Mouse (Mus musculus) A20 (cell line): Measurements from ENCODE around the gene H2-Q6.
"Not testable (repeated sequence)": the region's sequence is repeated elsewhere in the genome, so short reads cannot be mapped to it uniquely, and the experiment has no call there.

Source experiments
- DNase-seq: peaks from one replicate; pipeline ENCODE4 v3.0.0-alpha.2; 2011; ENCODE audit warnings: low read depth, low spot score

H2-Q6 gene

DNA sequence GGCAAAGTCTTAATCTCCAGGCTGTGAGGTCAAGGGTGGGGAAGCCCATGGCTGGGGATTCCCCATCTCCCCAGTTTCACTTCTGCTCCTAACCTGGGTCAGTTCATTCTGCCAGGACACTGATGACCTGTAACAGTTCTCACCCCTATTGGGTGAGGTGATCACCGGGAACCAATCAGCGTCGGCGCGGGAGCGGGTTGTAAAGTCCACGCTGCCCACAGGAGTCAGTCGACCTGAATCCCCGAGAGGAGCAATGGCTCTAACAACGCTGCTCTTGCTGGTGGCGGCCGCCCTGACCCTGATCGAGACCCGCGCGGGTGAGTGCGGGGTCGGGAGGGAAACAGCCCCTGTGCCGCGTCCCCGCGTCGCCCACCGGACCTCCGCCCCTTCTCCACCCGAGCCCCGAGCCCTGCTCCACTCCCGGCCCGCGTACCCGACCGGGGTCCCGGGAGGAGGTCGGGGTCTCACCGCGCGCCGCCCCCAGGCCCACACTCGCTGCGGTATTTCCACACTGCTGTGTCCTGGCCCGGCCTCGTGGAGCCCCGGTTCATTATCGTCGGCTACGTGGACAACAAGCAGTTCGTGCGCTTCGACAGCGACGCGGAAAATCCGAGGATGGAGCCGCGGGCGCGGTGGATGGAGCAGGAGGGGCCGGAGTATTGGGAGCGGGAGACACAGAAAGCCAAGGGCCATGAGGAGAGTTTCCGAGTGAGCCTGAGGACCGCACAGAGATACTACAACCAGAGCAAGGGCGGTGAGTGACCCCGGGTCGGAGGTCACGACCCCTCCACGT, at the start of gene H2-Q6:
H2-Q6 (plus strand) TSS at position 227 of the 793 bp plus-strand sequence.
- peak; percentile 87 for DNase-seq

DNA sequence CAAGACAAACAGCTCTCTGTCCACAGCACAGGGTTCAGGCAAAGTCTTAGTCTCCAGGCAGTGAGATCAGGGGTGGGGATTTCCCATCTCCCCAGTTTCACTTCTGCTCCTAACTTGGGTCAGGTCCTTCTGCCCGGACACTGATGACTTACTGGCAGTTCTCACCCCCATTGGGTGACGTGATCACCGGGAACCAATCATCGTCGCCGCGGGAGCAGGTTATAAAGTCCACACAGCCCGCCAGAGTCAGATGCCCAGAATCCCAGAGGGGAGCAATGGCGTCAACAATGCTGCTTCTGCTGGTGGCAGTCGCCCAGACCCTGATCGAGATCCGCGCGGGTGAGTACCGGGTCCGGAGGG, 45.3 kb upstream of the H2-Q6 start, which contains the start of gene H2-Q4:
H2-Q4 (plus strand) TSS at position 249 of the 360 bp plus-strand sequence.
- peak; percentile 97 for DNase-seq

DNA sequence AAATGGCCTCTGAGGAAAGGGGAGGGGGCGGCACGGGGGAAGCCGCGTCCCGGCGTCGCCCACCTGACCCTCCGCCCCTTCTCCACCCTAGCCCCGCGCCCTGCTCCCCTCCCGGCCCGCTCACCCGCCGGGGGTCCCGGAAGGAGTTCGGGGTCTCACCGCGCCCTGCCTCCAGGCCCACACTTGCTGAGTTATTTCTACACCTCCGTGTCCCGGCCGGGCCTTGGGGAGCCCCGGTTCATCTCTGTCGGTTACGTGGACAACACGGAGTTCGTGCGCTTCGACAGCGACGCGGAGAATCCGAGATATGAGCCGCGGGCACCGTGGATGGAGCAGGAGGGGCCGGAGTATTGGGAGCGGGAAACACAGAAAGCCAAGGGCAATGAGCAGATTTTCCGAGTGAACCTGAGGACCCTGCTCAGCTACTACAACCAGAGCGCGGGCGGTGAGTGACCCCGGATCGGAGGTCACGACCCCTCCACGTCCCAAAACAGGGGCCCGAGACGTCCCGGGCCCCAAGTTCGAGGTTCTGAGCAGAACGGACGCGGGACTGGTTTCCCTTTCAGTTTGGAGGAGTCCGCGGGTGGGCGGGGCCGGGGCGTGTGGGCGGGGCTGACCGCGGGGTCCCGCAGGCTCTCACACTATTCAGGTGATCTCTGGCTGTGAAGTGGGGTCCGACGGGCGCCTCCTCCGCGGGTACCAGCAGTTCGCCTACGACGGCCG, 44.8 kb upstream of the H2-Q6 start:
- peak; percentile 85 for DNase-seq

DNA sequence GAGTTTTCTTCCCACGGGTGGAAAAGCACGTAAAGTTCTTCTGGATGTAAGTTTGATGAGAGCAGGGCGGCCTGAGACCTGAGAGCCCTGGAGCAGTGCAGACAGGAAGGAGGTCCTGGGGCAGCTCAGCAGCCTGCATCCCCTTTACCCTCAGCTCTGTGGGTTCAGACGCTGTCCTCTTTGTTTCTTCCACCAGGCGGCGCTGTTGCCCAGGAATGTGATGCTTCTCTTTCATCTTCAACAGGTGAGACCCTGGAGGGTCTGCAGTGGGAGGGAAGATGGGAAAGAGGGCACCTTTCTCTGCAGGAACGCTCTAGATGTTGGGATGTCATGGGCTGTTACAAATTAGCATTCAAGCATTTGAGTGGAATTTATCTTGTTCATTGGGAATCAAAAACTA, 34.9 kb upstream of the H2-Q6 start:
- peak; percentile 37 for DNase-seq

- not testable (repeated sequence) for DNase-seq
These were observed 32.0 kb upstream of the H2-Q6 start for GRCm38 (mm10) chr17:35392671-35393070.

DNA sequence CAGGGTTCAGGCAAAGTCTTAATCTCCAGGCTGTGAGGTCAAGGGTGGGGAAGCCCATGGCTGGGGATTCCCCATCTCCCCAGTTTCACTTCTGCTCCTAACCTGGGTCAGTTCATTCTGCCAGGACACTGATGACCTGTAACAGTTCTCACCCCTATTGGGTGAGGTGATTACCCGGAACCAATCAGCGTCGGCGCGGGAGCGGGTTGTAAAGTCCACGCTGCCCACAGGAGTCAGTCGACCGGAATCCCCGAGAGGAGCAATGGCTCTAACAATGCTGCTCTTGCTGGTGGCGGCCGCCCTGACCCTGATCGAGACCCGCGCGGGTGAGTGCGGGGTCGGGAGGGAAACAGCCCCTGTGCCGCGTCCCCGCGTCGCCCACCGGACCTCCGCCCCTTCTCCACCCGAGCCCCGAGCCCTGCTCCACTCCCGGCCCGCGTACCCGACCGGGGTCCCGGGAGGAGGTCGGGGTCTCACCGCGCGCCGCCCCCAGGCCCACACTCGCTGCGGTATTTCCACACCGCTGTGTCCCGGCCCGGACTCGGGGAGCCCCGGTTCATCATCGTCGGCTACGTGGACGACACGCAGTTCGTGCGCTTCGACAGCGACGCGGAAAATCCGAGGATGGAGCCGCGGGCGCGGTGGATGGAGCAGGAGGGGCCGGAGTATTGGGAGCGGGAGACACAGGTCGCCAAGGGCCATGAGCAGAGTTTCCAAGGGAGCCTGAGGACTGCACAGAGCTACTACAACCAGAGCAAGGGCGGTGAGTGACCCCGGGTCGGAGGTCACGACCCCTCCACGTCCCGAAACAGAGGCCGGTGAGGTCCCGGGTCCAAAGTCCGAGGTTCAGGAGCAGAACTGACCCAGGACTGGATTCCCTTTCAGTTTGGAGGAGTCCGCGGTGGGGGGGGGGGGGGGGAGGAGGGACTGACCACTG, 30.5 kb upstream of the H2-Q6 start:
- not testable (repeated sequence) for DNase-seq

DNA sequence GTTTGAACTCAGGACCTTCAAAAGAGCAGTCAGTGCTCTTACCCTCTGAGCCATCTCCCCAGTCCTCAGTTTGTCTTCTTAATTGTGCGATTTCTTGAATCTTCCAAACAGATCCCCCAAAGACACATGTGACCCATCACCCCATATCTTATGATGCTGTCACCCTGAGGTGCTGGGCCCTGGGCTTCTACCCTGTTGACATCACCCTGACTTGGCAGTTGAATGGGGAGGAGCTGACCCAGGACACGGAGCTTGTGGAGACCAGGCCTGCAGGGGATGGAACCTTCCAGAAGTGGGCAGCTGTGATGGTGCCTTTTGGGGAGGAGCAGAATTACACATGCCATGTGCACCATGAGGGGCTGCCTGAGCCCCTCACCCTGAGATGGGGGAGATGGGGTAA, 27.7 kb upstream of the H2-Q6 start:
- DNase-seq = peak; percentile 1

DNA sequence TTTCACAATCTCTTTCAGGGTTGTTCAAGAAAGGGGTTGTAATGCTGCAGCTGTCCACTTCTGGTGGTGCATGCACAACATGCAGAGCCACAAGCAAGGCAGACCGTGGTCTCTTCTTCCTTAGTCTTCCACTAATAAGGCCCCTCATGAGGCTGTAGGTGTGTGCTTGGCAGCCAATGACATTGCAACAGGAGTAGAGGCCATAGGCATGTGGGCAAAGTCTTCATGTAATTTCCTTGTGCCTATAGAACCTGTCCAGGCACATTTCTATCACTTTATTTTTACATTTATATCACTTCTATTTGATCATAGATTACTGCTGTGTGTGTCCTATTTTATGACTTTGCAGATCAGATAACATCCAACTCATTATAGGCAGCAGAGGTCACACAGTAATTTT, 11.6 kb upstream of the H2-Q6 start:
- not testable (repeated sequence) for DNase-seq

DNA sequence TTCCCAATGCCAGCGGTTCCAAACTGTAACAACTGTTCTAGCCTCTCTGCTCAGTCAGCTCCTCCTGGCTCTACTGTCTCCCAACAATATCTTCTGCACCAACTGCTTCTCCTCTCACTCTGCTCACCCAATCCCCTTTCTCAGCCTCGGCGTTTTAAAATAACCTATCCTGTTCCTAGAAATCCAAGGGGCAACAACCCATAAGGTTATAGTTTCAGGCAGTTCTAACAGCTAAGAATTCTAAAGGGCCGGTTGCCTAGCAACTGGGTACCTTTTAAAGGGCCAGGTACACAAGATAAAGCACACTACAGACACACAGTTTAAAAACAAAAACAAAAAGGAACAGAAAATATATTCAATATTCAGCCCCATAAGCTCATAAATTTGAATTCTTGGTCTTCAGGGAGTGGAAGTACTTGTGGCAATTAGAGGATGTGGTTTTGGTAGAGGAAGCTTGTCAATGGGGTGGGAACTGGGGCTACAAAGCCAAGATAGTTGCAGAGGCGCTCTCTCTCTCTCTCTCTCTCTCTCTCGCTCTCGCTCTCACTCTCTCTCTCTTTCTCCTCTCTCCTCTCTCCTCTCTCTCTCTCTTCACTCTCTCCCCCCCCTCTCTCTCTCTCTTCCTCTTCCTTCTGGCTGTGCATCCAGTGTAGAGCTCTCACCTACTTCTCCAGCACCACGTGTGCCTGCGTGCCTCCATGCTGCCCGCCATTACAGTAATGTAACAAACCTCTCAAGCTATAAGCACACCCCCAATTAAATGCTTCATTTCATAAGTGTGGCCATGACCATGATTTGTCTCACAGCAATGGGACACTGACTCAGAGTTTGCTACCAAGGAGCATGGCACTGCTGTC, 9.1 kb upstream of the H2-Q6 start:
- not testable (repeated sequence) for DNase-seq

- DNase-seq = no peak
These were observed 5.9 kb upstream of the H2-Q6 start for GRCm38 (mm10) chr17:35418772-35419171.

DNA sequence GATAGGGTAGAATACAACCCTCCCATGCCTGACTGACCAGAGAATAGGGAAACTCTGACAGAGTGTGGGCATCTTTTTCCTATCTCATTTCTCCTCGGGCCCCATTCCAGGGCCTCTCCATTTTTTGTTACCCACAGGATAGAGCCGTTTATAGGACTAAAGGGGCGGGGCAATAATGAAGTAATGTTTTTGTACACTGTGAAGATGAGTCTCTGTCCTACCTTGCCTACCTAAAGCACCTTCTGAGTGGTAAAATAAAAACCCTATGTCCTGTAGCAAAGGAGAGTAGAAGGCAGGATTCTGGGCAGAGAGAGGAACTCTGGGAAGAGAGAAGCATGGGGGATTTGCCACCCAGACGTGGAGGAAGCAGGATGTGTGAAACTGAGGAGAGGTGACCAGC, 5.1 kb upstream of the H2-Q6 start:
- not testable (repeated sequence) for DNase-seq

- peak; percentile 65 for DNase-seq
These were observed 4.3 kb upstream of the H2-Q6 start for GRCm38 (mm10) chr17:35420206-35420810.

GRCm38 (mm10) chr17:35421331-35421730, 3.3 kb upstream of the H2-Q6 start:
- DNase-seq = not testable (repeated sequence)

DNA sequence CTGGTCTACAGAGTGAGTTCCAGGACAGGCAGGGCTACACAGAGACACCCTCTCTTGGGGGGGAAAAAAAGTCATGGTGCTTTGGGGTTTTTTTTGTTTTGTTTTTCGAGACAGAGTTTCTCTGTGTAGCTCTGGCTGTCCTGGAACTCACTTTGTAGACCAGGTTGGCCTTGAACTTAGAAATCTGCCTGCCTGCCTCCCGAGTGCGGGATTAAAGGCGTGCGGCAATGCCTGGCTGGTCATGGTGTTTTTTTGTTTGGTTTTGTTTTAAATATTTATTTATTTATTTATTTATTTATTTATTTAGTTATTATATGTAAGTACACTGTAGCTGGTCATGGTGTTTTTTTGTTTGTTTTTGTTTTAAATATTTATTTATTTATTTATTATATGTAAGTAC, 2.3 kb upstream of the H2-Q6 start:
- not testable (repeated sequence) for DNase-seq

DNA sequence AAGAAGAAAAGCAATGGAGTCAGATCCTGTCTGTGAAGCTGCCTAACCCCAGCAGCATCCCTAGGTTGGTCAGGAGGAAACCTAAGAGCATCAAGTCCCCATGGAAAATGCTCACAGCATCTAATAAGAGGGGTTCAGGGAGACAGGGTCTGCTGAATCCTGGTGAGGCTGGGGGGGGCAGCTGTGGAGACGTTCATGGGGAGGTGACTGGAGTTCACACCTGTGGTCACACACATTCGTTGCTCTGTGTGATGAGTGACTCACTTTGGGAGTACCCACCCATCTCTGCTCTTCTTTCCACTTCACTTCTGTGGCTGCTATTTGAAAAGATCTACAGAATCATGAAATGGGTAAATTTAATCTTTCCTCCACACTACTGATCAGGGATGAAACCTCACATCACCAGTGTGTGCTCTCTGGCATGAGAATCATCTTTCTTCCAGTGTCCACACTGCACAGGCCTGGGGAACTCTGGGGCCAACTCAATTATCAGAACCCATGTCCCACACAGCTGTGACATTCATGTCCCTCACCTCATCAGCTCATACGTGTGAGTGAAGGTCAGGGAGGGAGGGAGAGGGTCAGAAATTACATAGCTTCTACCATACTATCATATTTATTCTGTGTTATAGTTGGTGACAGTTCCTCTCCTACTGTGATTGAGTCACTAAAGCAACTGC, 1.4 kb upstream of the H2-Q6 start:
- DNase-seq = not testable (repeated sequence)

DNA sequence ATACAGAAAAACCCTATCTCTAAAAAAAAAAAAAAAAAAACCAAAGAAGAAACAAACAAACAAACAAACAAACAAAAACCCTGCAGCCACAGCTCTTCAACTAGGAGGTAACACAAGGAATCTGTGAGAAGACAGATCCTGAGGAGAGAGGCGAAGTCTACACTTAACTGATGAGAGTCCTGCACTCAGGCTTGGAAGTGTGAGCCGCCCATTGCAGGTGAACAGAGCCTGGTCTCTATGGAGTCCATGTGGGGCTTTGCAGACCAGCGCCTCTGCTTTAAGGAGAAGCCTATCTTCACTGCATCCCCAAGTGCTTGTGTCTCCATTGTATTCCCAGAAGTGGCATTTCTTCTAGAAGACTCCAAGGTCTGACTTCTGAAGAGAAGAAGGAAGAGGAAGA, 544 bp upstream of the H2-Q6 start:
- not testable (repeated sequence) for DNase-seq

GRCm38 (mm10) chr17:35425474-35425873, 824 bp downstream of the H2-Q6 start:
- peak; percentile 34 for DNase-seq

- DNase-seq = not testable (repeated sequence)
These were observed 4.2 kb downstream of the H2-Q6 start for GRCm38 (mm10) chr17:35428883-35429282.

DNA sequence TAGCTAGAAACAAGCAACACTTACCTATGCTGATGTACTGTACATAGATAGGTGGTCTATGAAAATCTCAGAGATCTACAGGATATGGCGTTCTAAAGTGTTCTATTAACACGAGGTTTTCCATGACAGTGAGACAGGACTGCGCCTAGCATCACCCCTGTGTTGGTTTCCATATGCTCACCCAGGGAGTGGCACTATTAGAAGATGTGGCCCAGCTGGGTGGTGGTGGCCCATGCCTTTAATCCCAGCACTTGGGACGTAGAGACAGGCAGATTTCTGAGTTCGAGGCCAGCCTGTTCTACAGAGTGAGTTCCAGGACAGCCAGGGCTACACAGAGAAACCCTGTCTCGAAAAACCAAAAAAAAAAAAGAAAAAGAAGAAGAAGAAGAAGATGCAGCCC, 6.0 kb downstream of the H2-Q6 start:
- not testable (repeated sequence) for DNase-seq

DNA sequence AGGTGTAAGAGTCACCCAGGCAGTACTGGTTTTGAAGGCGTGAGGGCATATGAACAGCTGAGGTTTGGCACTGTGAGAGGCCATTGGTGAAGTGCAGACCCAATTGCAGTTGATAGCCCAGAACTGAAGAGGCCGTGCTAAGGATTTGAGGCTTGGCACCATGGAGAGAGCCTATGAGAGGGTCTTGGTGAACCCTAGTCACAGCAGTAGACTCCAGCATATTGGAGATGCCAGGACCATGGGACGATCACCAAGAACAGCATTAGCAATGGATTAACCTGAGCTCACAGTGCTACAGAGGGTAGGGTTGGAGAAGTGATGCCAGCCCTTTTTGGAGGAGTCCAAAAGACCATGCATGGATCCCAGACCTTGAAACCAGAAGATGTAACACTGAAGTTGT, 7.5 kb downstream of the H2-Q6 start:
- not testable (repeated sequence) for DNase-seq
